Mouse (Mus musculus) retina, postnatal 7 days (tissue): ENCODE results near the gene Sord.

Experiments used
- DNase-seq: peaks from one replicate; pipeline ENCODE4 v3.0.0-alpha.2; 2012; ENCODE audit warnings: low read depth, low spot score

Gene Sord

GRCm38 (mm10) chr2:122237891-122238470 lies 3.4 kb downstream of the Sord start:
- DNase-seq = no peak

- no peak for DNase-seq
These were observed 6.2 kb downstream of the Sord start for GRCm38 (mm10) chr2:122240735-122241134.

DNA sequence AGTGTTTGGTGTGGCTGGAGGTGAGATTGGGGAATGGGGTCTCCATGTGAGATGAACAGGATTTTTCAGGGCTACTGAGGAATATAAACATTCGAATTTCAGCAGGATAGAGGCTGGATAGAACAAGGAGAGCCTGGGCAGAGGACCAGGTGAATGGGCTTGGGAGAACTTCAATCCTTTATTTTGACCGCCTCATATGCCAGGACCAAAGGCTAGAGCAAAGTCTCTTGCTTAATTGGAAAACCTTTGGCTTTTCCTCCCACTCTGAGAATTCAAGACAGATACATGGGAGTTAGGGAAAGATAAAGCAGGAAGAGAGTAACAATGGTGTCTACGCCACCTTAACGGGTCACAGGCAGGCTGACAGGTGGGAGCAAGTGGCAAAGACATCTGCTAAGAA lies 6.7 kb downstream of the Sord start:
- no peak for DNase-seq

DNA sequence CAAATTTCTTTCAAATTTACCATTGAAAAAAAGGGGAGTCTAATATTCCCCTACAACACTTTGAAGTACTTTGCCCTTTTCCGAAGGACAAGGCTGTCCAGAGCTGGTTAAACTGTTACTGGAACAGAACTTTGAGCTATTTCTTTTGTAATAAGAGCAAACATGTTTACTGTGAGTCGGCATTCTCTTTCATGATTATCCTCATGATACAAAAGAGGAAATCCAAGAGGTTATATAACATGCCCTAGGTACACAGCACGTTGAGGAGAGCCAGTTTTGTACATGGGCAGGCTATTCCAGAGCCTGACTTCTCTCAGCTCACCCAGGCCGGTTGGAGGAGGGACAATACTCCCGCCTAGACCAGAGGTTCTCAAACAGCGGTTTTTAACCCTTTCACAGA lies 7.4 kb downstream of the Sord start:
- no peak for DNase-seq

GRCm38 (mm10) chr2:122243671-122244131 lies 9.2 kb downstream of the Sord start:
- DNase-seq = peak; percentile 62

GRCm38 (mm10) chr2:122247786-122248185 lies 13.2 kb downstream of the Sord start:
- no peak for DNase-seq

- no peak for DNase-seq
These were observed 21.4 kb downstream of the Sord start for GRCm38 (mm10) chr2:122255997-122256396.

GRCm38 (mm10) chr2:122260729-122261128 lies 26.2 kb downstream of the Sord start:
- no peak for DNase-seq

- DNase-seq = no peak
These were observed 30.1 kb downstream of the Sord start for GRCm38 (mm10) chr2:122264690-122265089.

DNA sequence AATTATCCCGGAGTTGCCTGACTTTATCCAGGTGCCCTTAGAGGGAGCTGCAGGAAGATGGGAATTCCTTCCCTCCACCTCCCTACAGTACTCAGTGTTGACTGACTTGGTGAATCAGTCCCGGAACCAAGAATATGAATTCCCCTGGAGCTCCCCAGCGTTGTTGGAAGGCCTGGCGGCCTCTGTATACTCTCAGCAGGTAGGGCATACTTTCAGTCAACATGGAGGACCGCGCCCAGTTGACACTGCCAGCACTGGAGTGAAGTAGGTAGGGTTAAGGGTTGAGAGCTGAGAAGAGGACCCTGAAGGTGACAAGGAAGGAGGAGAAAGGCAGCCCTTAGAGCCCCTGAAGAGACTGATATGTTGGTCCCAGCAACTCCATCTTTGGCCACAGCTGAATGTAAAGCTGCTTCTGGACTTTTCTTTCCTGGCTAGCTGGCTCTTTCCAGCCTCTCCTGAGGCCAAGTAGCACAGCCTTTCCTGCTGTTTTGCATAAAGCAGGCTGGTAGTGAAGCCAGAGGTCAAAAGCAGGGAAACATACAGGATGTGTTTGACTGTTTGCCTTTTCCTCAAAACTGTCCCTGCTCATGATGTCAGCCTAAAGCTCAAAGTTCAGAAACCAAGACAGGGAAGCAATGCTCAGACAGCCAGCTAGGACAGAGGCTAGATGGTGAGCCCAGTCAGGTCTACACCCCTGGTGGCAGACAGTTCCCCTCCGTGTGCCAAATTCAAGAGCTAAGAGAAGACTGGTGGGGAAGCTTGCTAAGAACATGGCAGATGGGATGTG lies 32.1 kb downstream of the Sord start:
- no peak for DNase-seq

GRCm38 (mm10) chr2:122278769-122279168 lies 44.2 kb downstream of the Sord start:
- DNase-seq = no peak

- no peak for DNase-seq
These were observed 49.5 kb downstream of the Sord start for GRCm38 (mm10) chr2:122284091-122284490.

GRCm38 (mm10) chr2:122286137-122286536 lies 51.6 kb downstream of the Sord start:
- DNase-seq = no peak

- no peak for DNase-seq
These were observed 60.4 kb downstream of the Sord start for GRCm38 (mm10) chr2:122294916-122295315.

DNA sequence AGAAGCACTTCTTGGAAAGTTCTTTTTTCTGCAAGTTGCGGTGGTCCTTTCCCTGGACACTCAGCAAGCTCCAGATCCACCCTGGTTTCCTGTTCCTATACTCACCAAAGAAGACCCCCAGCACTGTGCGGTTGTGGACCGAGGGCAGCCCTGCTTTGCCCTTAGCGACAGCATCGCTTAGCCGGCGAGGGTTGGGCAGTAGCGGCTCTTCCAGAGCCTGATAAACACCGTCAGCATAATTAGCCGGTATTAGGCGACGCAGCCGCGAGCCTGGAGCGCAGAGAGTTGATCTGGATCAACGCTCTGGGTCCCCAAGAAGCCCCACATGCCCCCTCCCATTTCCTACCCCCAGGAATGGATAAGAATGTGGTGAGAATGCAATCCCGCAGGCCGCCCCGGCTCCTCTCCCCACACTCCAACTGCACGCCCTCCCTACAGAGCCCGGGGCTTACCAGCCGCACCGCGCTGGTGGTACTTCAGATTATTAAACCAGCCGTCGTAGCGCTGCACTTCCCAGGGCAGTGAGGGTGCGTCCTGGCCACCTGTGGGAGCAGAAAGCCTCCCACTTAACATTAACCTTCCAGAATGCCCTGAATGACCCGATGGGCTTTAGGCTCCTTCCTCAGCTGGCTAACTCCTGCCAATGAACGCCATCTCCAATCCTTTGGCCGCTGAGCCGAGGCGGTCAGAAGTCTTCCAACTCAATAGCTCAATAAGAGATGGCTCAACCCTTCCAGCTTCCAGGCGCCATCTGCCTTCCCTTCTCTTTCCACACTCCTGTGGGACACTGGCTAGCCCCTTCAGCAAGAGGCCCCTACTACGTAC lies 62.9 kb downstream of the Sord start:
- DNase-seq = peak; percentile 46

GRCm38 (mm10) chr2:122298096-122298499 lies 63.5 kb downstream of the Sord start, which contains the start of gene Duox2:
Duox2 (minus strand) TSS chr2:122298449.
- no peak for DNase-seq

DNA sequence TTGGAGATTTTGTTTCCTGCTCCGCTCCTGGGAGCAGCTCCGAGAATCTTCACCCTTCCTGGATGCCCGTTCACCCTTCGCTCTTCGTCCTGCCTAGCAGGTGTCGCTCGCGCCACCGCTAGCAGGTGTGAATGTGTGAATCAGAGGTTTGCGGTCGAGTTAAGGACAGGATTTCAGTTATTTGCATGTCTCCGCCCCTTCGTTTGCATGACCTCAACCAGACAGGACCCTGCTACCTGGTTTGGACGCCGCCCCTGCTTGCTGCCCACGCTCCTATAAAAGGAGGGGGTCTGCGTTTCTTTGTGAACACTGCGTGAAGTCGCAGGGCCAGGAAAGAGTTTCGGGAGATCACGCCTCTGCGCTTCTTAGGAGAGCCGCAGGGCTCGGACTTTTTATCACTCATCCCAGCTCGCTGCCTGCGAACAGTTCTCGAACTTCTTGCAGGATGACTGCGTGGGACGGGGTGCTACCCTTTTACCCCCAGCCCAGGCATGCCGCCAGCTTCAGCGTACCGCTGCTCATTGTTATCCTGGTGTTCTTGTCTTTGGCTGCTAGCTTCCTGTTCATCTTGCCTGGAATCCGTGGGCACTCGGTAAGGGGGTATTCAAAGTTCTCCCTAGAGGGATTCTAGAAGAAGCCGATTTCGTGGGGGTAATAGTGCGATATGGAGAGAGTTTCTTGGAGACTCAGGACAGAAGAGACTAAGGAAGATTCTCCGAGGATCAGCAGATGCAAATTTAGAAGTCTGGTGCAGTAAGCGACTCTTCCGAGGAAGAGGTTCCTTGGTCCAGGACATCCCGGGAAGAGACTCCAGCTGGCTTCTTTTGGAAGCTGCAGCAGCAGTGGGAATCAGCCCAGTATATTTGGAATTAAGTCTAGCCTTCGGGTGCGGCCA lies 64.3 kb downstream of the Sord start, which contains the start of gene Duoxa2:
Duoxa2 (plus strand) TSS at position 305 of the 895 bp plus-strand sequence.
- no peak for DNase-seq

DNA sequence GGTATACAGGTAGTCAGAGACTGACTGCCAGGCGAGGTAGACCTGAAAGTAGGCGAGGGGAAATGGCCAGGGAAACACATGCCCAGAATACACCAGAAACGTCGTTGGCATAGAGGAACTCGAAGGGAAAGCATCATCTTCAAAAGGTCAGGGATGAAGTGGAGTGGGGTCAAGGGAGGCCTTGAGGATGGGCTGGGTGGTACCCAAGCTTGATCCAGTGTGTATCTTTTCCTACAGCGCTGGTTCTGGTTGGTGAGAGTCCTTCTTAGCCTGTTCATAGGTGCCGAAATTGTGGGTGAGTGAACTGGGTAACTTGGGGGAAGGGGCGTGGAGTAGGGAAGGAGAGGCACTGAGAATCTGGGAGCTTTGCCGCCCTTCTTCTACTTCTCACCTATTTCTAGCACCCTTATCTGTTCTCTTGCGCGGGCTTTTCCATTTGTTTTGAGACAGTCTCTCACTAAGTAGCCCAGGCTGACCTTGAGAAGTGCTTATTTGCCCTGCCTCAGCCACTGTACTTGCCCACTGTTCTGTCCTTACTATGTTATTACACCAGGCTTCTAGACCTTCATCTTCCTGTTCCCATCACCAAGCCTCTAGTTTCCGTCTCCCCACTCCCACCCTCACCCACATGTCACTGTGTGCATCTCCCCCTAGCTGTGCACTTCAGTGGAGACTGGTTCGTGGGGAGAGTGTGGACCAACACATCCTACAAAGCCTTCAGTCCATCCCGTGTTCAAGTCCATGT lies 65.5 kb downstream of the Sord start:
- no peak for DNase-seq

- DNase-seq = no peak
These were observed 66.1 kb downstream of the Sord start for GRCm38 (mm10) chr2:122300656-122301020.

DNA sequence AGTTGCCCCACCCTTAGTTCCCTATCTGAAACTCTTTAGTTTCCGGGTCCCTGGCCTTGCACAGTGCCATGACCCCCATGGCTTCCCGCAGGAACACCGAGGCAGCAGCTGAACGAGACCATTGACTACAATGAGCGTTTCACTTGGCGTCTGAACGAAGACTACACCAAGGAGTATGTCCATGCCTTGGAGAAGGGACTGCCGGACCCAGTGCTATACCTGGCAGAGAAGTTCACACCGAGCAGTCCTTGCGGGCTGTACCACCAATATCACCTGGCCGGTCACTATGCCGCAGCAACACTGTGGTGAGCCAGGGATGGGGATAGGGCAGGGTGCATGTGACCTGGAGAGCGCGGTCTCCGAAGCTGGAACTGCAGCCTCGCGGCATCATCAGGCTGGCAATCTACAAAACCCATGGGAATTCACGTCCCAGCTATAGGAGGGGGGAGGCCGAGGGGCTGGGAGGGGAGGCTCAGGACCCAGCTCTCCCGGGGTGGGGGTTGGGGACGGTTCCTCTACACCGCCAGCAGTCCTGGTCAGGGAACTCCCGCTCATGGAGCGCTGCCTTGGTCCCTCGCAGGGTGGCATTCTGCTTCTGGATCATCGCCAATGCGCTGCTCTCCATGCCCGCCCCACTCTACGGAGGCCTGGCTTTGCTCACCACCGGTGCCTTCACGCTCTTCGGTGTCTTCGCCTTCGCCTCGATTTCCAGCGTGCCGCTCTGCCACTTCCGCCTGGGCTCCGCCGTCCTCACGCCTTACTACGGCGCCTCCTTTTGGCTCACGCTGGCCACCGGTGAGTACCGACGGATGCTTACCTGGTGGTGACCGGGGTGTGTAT lies 66.8 kb downstream of the Sord start:
- DNase-seq = no peak
